Mouse (Mus musculus) liver, embryonic 16.5 days (tissue): ENCODE measurements at regions not wholly inside any gene's neighbourhood (a gene's known extent, or its start where the extent isn't known, plus 50 kb on each side); places are given as distances from the start of the nearest gene placed in this dataset.

Experiments used
- ATAC-seq: fragments of 200-750 bp; cut with Nextera tagmentation; 2 replicates; pipeline ENCODE4 v1.8.0; 2017; ENCODE audit warnings: low read depth, mild to moderate bottlenecking, moderate number of reproducible peaks, moderate library complexity
- H3K27ac ChIP-seq: fragments of 300-500 bp; sonication (generic); 2 replicates; pipeline ENCODE4 v1.5.1; 2014; ENCODE audit warnings: mild to moderate bottlenecking, low read length
- H3K27me3 ChIP-seq: fragments of 300-500 bp; sonication (generic); 2 replicates; pipeline ENCODE4 v1.6.1; 2014; ENCODE audit warnings: low read depth, low read length, mixed read lengths; ENCODE audit not compliant: control insufficient read depth, insufficient read depth
- H3K36me3 ChIP-seq: fragments of 300-500 bp; sonication (generic); 2 replicates; pipeline ENCODE4 v1.6.1; 2014; ENCODE audit warnings: mild to moderate bottlenecking; ENCODE audit not compliant: control insufficient read depth, insufficient read depth
- H3K4me1 ChIP-seq: fragments of 300-500 bp; sonication (generic); 2 replicates; pipeline ENCODE4 v1.6.1; 2014; ENCODE audit warnings: low read depth, low read length, mixed read lengths; ENCODE audit not compliant: control insufficient read depth
- H3K4me2 ChIP-seq: fragments of 300-500 bp; sonication (generic); 2 replicates; pipeline ENCODE4 v1.6.1; 2014; ENCODE audit warnings: low read depth, low read length, mixed read lengths
- H3K4me3 ChIP-seq: fragments of 300-500 bp; sonication (generic); 2 replicates; pipeline ENCODE4 v1.5.1; 2014; ENCODE audit warnings: low read depth, mild to moderate bottlenecking, low read length
- H3K9ac ChIP-seq: fragments of 300-500 bp; sonication (generic); 2 replicates; pipeline ENCODE4 v1.6.1; 2014; ENCODE audit warnings: low read depth, low read length
- H3K9me3 ChIP-seq: fragments of 300-500 bp; sonication (generic); replicated peaks from 2 replicates; pipeline ENCODE4 v1.6.1; 2016; ENCODE audit warnings: low read length; ENCODE audit not compliant: control insufficient read depth
- WGBS: fragments of 180-500 bp; shearing (Covaris S2); extraction: QIAGEN DNeasy Blood & Tissue Kit; methylation state at CpG from one replicate; pipeline ENCODE4 v1.1.7; 2014; ENCODE audit not compliant: insufficient replicate concordance; 5-methylcytosine and 5-hydroxymethylcytosine counted together

- H3K36me3 ChIP-seq: no peaks in the 10 kb centered on the region
- no peak overlapping the region for H3K9ac ChIP-seq
- ATAC-seq: no peak
- 21% methylated on average over 3 of the region's 3 CpGs for WGBS
- H3K4me2 ChIP-seq: no peak overlapping the region
- no peak overlapping the region for H3K27ac ChIP-seq
- no peaks in the 10 kb centered on the region for H3K27me3 ChIP-seq
- H3K9me3 ChIP-seq: no peaks in the 10 kb centered on the region
- H3K4me3 ChIP-seq: no peak overlapping the region
- H3K4me1 ChIP-seq: no peaks in the 10 kb centered on the region
Measured at GRCm38 (mm10) chr1:80131354-80131753, 86.9 kb downstream of the Fam124b start.

GRCm38 (mm10) chr1:80123966-80124365 lies 94.3 kb downstream of the Fam124b start:
- H3K4me1 ChIP-seq: no peaks in the 10 kb centered on the region
- no peaks in the 10 kb centered on the region for H3K9me3 ChIP-seq
- H3K36me3 ChIP-seq: no peaks in the 10 kb centered on the region
- no peaks in the 10 kb centered on the region for H3K27me3 ChIP-seq
- H3K4me3 ChIP-seq: no peak overlapping the region
- 47% methylated on average over 2 of the region's 2 CpGs for WGBS
- H3K9ac ChIP-seq: no peak overlapping the region
- H3K27ac ChIP-seq: no peak overlapping the region
- no peak for ATAC-seq
- H3K4me2 ChIP-seq: no peak overlapping the region

- Histone ChIP-seq H3K4me2 (no peak overlapping the region), H3K9ac (no peak overlapping the region), H3K4me1 (no peaks in the 10 kb centered on the region), H3K9me3 (no peaks in the 10 kb centered on the region), H3K36me3 (no peaks in the 10 kb centered on the region), H3K27ac (no peak overlapping the region), H3K4me3 (no peak overlapping the region), H3K27me3 (no peaks in the 10 kb centered on the region)
- no peak for ATAC-seq
- WGBS: 57% methylated on average over 2 of the region's 2 CpGs
Measured at GRCm38 (mm10) chr1:80115913-80116312, 102.4 kb downstream of the Fam124b start.

GRCm38 (mm10) chr1:80107747-80108476 lies 110.4 kb downstream of the Fam124b start:
- H3K36me3 ChIP-seq: no peaks in the 10 kb centered on the region
- H3K9ac ChIP-seq: no peak overlapping the region
- no peaks in the 10 kb centered on the region for H3K27me3 ChIP-seq
- WGBS: 39% methylated on average over 2 of the region's 2 CpGs
- H3K4me1 ChIP-seq: no peaks in the 10 kb centered on the region
- no peak overlapping the region for H3K4me2 ChIP-seq
- no peaks in the 10 kb centered on the region for H3K9me3 ChIP-seq
- no peak overlapping the region for H3K27ac ChIP-seq
- H3K4me3 ChIP-seq: no peak overlapping the region
- no peak for ATAC-seq

- Histone ChIP-seq H3K9ac (no peak overlapping the region), H3K27me3 (no peaks in the 10 kb centered on the region), H3K36me3 (no peaks in the 10 kb centered on the region), H3K4me1 (no peaks in the 10 kb centered on the region), H3K4me2 (no peak overlapping the region), H3K27ac (no peak overlapping the region), H3K4me3 (no peak overlapping the region), H3K9me3 (no peaks in the 10 kb centered on the region)
- WGBS: 46% methylated on average over 2 of the region's 2 CpGs
- no peak for ATAC-seq
Measured at GRCm38 (mm10) chr1:80106269-80106668, 112.0 kb downstream of the Fam124b start.

- H3K4me3 ChIP-seq: no peak overlapping the region
- H3K27ac ChIP-seq: no peak overlapping the region
- H3K4me1 ChIP-seq: no peaks in the 10 kb centered on the region
- no peak for ATAC-seq
- H3K4me2 ChIP-seq: no peak overlapping the region
- H3K36me3 ChIP-seq: no peaks in the 10 kb centered on the region
- H3K27me3 ChIP-seq: no peaks in the 10 kb centered on the region
- H3K9me3 ChIP-seq: no peaks in the 10 kb centered on the region
- 78% methylated on average over 1 of the region's 1 CpGs for WGBS
- no peak overlapping the region for H3K9ac ChIP-seq
Measured at GRCm38 (mm10) chr1:80098266-80098665, 120.0 kb downstream of the Fam124b start.

GRCm38 (mm10) chr1:80091800-80092199 lies 126.5 kb downstream of the Fam124b start:
- Histone ChIP-seq H3K4me3 (no peak overlapping the region), H3K27ac (no peak overlapping the region), H3K4me1 (no peaks in the 10 kb centered on the region), H3K4me2 (no peak overlapping the region), H3K36me3 (no peaks in the 10 kb centered on the region), H3K9ac (no peak overlapping the region), H3K27me3 (no peaks in the 10 kb centered on the region), H3K9me3 (no peaks in the 10 kb centered on the region)
- WGBS: 49% methylated on average over 2 of the region's 2 CpGs
- no peak for ATAC-seq

- WGBS: 32% methylated on average over 8 of the region's 8 CpGs
- no peak for ATAC-seq
- Histone ChIP-seq H3K4me1 (no peaks in the 10 kb centered on the region), H3K9me3 (no peaks in the 10 kb centered on the region), H3K27ac (no peak overlapping the region), H3K4me2 (no peak overlapping the region), H3K36me3 (no peaks in the 10 kb centered on the region), H3K4me3 (no peak overlapping the region), H3K27me3 (no peaks in the 10 kb centered on the region), H3K9ac (no peak overlapping the region)
Measured at GRCm38 (mm10) chr1:80091350-80091749, 126.9 kb downstream of the Fam124b start.

GRCm38 (mm10) chr1:80088651-80089050 lies 129.6 kb downstream of the Fam124b start:
- WGBS: 68% methylated on average over 5 of the region's 5 CpGs
- Histone ChIP-seq H3K9ac (no peak overlapping the region), H3K9me3 (no peaks in the 10 kb centered on the region)

More at GRCm38 (mm10) chr1:80088651-80089050, 129.6 kb downstream of the Fam124b start:
- no peak for ATAC-seq
- Histone ChIP-seq H3K4me2 (no peak overlapping the region), H3K4me3 (no peak overlapping the region), H3K4me1 (no peaks in the 10 kb centered on the region), H3K36me3 (no peaks in the 10 kb centered on the region), H3K27ac (no peak overlapping the region), H3K27me3 (no peaks in the 10 kb centered on the region)
